Mouse (Mus musculus) yolk sac, embryonic 10.5 days (tissue): ENCODE results near the gene Idh2.
"Not testable (repeated sequence)": the region's sequence is repeated elsewhere in the genome, so short reads cannot be mapped to it uniquely, and the experiment has no call there.

ENCODE experiments used
- DNase-seq: peaks from one replicate; pipeline ENCODE4 v3.0.0-alpha.2; 2017; ENCODE audit warnings: low spot score

Idh2 gene

DNA sequence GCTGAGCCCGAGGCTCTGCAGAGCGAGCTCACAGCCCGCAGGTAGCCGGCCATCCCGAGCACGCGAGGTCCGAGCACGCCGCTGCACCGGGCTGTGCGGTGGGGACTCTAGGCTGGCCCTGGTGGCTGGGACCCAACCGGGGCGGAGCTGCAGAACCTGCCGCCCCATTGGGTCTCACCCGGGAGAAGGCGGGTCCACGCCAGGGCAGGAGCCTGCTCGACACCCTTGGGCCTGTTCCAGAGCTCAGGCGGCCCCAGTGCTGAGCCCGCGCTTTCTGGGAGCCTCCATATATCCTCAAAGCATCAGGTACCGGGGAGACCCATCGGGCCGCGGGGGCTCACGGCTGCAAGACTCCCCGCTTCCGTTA lies at the start of gene Idh2:
Gene Idh2 (minus strand): TSS at position 169 of the 367 bp plus-strand sequence.
- peak; percentile 90 for DNase-seq

DNA sequence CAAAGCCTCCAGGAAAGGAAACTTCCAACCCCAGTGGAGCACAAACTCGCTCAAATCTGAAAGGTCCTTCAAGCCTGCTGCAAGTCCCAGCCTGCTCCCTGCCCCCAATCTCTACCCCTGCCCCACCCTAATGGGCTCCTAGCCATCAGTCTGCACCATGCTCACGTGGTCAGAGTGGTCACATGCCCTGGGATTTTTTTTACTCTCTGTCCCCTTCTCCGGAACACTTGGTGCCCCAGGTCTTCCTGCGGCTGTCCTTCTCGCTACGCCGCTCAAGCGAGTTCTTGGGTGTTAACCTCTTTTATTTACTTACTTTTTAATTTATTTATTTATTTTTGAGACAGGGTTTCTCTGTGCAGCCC lies 45.7 kb upstream of the Idh2 start:
- DNase-seq: no peak

DNA sequence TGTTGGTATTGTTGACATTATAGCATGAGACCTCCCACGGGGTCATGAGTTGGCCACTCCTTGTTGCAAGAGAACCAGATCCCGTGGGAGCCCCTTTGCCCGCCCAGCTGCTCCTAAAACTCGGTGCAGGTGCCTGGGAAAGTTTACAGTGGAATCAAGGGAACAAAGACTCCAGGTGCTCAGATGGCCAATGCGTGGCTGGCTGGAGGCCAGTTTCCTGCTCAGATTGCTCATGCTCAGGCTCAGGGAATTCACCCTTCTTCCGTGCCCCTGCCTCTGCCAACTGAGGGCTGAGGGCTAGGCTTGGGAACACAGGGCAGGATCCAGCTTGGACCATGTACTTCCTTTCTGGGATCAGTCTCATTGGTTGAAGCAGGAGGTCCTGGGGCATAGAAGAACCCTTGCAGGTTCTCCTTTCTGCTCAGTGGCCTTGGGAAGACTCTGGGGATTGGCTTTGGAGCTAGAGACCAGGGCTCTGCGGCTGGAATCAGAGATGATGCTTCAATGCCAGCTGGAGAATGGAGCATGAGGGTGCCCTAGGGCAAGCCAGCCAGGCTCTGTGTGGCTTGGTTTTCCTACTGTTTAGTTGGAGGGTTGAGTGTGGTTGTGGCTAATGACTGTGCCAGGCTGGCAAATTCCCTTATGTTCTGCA lies 45.2 kb upstream of the Idh2 start:
- no peak for DNase-seq

DNA sequence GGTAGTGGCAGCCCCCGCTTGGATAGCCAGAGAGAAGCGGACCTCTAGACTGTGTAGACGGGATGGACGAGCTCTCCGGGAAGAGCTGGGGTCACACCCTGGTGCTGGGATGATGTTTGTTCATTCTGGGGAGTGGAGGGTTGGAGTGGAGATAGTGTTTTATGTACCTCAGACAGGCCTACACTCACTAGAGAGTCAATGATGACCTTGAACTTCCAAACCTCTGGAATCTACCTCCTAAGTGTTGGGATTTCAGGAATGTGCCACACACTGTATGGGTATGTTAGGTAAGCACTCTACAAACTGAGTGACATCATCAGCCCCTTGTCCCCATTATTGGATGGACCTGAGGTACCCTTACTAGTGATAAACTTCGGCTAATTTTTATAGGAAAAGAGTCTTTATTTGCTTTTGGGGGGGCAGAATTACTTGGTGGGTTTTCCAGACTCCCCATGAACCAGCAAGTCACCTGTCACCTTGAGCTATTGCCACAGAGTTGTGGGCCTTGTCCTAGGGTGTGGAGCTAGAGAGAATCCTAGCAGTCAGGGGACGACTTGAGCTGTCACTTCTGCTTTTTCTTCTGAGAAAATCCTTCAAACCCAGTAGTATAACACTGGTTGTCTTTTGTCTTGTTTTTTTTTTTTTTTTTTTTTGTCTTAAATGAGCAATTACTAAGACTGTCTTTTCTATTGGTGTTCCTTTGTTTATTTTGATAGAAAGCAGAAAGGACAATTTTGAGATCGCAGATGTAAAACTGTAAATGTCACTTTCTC lies 43.5 kb upstream of the Idh2 start:
- no peak for DNase-seq

DNA sequence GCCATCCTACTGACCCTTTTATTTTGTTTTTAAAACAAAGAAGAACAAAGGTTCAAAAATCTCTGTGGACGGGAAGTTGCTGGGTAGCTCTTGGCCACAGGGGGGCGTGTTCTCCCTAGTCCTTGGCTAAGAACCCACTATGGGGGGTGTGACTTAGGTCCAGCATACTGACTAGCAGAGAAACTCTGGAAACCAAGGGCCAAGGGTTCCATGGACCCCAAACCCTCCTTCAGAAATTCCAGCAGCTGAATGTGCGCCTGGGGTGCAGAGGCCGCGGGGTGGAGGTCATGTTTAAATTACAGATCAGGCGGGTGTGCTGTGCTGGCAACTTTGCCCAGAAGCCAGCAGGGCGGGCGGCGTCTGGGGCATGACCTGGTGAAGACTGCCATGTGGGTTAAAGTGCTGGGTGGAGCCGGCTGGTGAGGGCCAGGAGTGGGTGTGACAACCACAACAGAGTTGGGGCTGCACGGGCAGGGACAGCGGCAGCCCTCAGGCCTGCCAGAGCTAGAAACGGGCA lies 41.6 kb upstream of the Idh2 start:
- no peak for DNase-seq

DNA sequence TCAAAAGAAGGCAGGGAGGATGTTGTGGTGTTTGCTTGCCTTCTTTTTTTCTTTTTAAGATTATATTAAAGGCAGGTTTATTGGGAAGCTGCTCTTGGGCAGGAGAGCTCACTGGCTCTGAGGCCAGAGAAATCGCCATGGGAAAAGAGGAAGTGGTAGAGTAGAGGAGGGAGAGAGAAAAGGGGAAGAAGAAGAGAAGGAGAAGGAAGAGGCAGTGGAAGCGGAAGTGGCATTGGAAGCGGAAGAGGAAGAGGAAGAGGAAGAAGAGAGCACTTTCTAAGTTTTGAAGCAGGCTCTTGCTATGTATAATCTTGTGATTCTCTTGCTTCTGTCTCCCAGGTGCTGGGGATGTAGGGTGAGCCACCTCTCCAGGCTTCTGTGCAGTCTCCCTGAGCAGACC lies 39.5 kb upstream of the Idh2 start:
- DNase-seq: no peak

DNA sequence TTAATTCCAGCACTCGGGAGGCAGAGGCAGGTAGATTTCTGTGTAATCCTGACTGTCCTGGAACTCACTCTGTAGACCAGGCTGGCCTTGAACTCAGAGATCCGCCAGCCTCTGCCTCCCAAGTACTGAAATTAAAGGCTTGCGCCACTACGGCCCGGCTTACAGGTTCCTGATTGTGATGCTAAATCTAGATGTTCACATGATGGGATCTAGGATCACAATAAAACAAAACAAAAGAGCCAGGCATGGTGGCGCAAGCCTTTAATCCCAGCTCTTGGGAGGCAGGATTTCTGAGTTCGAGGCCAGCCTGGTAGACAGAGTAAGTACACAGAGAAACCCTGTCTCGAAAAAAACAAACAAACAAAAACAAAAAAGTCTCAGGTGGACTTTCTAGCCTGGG lies 37.6 kb upstream of the Idh2 start:
- DNase-seq: no peak

DNA sequence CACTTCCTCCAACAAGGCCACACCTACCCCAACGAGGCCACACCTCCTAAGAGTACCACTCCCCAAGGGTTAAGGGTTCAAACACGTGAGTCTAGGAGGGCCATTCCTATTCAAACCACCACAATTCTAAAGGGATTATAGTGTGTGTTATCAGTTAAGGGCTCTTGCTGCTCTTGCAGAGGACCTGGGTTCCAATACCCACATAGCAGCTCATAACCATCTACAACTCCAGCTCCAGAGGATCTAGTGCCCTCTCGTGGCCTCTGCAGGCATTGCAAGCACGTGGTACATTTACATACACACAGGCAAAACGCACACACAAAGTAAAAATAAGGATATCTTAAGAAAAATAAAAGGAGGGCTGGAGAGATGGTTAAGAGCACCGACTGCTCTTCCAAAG lies 37.0 kb upstream of the Idh2 start:
- no peak for DNase-seq

DNA sequence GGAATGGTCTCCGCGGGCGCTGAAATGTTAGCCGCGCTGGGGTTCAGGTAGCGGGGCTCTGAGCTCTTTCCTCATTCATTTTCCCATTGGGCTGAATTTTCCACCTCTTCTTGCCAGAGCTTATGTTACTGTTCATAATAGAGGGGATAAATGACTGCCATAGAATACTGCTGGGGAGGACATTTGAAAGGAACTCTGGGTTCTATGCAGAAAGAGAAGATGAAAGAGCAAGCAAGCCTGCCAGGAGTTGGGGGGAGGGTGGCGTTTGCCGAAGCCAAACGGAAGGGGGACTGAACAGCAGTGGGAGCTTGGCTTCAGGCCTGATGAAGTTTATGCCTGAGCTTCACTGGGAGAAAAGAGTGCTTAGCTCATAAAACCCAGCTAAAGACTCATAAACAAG lies 34.2 kb upstream of the Idh2 start:
- no peak for DNase-seq

DNA sequence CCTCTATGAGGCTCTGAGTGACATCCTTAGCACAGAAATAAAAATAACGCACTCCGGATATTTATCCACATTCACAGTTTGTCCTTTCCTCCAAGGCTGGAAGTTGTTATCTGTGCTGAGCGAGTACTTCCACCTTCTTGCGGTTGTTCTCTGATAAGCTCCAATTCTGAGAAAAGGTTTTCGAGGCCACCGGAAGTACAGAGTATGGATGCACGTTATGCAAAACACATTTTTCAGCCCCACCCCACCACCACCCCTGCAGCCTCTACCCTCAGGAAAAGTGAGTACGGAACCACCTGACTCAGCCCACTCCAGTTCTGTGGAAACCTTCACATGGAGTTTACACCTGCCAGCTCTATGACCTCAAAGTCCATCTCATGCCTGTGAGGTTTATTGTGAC lies 30.9 kb upstream of the Idh2 start:
- DNase-seq: no peak

DNA sequence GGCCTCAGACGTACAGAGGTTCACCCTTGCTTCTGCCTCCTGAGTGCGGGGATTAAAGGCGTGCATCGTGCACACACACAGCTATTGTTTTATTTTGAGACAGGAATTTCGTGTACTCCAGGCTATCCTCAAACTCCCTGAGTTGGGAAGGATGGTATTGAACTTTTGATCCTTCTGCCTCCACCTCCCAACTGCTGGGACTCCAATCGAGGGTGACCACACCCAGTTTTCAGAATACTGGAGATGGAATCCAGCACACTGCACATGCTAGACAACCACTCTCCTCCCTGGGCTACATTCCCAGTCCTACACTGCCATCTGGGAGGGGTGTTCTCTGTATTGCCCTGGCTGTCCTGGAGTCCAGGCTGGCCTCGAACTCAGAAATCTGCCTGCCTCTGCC lies 29.5 kb upstream of the Idh2 start:
- DNase-seq: no peak

DNA sequence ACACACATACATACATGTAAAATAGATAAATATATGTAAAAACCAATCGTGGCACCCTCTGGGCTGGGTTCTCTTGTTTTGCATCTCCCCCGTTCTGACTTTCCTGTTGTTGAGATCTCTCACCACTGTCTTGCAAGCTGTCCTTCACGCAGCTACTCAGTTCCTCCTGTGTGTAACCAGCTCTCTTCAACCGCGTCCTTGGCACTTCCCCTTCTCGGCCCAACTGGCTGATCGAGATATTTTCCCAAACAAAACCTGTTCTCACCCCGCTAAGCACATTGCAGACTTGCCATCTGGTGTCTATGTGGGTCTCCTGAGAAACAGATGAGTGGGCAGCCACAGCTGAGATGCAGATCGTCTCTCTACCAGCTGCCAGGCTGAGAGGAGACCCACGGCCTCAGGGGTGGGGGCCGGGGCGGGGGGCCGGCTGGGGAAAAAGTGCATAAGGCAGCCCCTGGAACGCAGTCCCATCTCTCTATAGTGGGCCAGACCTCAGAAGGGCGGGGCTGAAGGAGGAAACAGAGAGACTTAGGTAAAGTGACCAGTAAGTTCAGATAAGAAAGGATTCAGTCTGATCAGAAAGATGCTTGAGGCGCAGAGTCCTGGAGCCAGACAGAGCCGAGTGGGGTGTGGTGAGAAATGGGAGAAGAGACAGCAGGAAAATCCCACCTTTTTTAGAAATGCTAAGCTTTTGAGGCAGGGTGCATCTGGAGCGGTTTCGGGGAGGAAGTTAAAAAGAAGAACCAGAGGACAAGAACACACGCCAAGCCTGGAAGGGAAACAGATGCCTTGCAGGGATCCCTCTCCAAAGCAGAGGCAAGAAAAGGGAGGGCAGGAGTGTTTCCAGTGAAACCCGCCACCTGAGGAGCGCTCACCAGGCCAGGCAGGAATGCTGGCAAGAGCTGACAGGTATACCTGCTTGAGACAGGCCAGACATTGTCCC lies 28.4 kb upstream of the Idh2 start:
- no peak for DNase-seq

DNA sequence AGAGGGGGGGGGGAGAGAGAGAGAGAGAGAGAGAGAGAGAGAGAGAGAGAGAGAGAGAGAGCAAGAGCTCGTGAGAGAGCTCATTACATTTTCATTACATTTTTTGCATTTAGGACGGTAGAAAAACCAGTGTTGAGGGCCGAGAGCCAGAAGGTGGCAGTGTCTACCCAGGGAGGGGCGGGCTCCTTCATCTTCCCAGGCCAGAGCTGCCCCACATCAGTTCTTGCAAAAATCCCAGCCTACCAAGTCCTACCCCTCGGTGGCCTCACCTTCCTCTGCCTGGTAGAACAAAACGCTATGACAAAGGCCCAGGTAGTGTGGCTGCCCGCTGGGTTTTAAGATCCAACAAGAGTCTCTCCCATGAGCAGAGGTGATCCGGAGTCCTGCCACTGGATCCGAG lies 25.6 kb upstream of the Idh2 start:
- peak; percentile 53 for DNase-seq

DNA sequence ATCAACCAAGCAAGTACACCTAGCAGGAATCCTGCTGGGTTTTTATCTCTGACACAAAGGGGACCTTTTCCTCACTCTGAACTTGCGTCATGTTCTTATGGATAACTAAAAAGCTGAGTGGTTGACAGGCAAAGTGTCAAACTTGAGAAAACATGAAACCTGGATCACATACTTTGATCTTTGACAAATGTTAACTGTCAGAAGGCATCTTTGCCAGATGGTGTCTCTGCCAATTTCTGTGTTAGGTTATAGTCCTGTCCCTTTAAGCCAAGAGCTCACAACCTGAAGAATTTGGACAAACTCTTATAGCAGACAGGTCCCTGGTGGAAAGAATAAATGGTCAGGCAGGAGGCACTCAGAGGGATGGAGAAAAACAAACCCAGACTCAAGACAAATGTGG lies 23.2 kb upstream of the Idh2 start:
- DNase-seq: no peak

DNA sequence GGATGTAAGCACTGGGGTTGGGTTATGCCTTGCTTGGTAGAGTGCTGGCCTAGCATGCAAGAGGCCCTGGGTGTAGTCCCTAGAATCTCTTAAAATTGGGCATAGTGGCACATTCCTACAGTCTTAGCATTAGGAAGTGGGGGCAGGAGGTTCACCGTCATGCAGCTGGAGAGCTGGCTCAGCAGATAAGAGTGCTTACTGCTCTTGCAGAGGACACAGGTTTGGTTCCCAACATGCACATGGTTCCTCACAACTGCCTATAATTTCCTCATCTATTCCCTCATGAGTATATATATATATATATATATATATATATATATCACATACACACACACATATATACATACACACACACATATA lies 20.0 kb upstream of the Idh2 start:
- DNase-seq: no peak

DNA sequence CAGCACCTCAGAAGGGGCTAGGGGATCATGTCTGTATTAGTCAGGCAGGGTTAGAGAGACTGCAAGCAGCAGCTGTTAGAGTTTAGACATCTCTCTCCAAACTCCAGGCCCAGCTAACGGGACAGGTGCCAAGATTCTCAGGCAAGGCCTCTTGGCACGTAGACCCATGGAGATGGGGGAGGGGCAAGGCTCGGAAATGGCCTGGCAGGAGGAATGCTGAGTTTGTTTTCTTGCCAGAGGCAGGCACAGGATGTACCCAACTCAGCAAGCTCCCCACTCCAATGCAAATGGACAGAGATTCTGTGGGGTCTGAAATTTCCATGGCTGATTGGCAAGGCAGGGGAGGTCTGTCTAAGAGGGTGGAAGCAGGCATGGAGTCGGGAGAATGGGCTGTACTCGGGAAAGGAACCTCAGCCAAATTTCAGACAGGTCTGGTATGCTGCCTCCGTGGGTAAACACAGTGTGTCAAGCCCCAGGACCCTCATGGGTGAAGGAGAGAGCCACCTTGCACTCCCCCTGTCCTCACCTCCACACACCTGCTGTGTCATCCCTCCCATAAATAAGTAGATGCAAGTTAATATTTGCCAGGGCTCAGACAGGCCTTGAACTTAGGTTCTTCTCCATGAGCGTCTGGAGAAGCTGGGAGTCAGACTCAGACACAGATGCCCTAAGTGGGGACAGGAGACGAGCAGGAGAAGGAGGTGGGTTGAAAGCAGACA lies 19.4 kb upstream of the Idh2 start:
- DNase-seq: peak; percentile 15

DNA sequence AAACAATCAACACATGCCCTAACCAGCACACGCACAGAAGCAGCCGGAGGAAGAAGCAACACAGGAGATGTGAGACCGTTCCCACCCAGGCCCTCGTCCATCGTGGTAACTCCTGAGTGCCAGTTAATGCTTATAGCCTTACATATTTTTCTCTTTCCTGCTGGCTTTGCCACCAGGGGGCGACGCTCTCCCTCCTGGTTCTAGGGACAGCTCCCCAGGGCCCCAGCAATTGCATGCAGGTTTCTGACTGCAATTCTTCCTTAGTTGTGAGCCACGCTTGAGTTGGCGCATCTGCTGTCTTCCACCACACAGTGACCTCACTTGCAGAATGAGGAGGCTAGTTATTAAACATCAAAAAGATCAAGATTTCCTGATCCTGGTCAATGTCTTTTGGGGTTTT lies 17.3 kb upstream of the Idh2 start:
- DNase-seq: no peak

DNA sequence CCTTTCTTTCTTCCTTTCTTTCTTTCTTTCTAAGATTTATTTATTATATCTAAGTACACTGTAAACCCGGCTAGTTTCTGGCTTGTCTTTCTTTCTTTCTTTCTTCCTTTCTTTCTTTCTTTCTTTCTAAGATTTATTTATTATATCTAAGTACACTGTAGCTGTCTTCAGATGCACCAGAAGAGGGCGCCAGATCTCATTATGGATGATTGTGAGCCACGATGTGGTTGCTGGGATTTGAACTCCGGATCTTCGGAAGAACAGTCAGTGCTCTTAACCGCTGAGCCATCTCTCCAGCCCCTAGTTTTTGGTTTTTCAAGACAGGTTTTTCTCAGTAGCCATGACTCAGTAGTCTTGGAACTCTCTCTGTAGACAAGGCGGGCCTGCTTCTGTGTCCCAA lies 16.1 kb upstream of the Idh2 start:
- not testable (repeated sequence) for DNase-seq

DNA sequence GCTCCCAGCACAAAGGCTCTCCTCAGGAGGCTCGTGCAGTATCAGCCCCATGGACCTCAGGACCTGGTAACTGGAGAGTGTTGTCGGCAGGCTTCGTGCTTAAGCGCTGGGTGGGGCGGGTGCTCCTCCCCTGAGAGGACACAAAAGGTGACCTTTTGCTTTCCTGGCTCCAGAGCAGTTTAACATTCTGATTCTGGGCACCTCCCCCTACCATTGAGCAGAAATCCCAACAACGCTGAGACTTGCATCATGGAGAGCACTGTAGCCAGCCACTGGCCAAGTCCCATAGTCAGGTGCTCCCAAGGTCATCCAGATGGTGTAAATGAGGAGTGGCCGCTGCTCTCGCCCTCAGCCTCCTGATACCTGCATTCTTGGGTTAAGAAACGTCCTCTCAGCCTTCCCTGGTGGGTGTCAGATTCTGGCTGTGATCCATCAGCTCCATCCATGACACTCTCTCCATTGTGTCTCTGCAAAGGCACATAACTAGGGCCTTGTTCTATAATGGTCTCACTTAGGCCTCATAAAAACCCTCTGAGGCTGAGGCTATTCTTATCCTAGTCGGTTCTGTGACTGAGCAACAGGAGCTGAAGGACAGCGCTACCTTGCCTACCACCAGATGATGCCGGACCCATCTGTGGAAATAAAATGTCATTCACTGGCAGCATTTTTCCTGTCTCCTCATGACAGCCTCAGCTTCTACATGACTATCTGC lies 15.3 kb upstream of the Idh2 start:
- peak; percentile 36 for DNase-seq

DNA sequence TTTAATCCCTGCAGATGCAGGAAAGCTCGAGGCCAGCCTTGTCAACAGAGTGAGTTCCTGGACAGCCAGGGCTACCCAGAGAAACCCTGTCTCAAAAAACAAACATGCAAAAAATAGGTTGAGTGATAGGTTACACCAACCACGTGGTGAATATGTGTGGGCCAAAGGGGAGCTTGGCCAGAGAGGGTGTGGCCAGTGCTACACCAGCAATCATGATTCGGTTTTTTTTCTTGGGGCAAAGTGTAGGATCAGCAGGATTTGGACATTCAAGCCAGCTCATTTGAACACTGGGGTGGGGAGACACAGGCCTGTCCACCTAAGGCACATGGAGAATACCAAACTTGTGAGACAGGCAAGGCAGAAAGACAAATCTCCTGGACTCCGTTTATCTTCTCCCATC lies 14.1 kb upstream of the Idh2 start:
- DNase-seq: no peak

DNA sequence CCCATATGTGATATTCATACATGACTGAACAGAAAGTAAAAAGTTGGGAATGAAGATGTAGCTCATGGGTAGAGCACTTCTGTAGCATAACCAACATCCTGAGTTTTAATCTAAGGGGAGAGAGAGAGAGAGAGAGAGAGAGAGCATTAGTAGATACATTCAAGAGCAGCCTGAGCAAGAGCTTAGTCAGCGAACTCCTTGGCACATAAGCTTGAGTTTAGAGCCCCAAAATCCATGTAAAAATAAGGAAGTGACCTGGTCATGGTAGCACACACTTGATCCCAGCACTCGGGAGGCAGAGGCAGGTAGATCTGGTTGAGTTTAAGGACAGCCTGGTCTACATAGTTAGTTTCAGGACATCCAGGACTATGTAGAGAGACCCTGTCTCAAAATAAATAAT lies 8.5 kb upstream of the Idh2 start:
- DNase-seq: no peak

DNA sequence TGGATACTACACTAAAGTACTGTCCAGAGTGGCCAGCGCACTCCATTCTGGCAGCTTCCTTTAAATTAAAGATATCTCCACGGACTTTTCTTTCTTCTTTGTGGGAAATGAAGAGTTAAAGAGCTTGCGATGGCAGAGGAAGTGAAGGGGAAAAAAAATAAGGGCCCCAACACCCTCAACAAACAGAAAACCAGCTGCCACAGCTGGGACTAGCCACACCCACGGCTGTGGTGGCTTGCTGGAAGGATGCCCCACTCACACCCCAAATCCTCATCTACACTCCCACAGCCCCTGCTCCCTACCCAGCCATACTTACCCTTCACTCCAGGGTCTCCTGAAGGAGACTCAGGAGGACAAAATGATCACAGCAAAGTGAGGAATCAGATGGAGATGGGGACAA lies 7.9 kb upstream of the Idh2 start:
- DNase-seq: no peak
